Mouse (Mus musculus) CH12.LX (cell line): ENCODE measurements around the gene Hid1. TPM values are rescaled to one million over a fixed set of nuclear protein-coding genes. Genes with fewer than 3 reads are reported as not detected.

Experiments
- DNase-seq: peaks from one replicate; pipeline ENCODE4 v3.0.0-alpha.2; 2013; ENCODE audit errors: extremely low read depth
- H3K27ac ChIP-seq: 2 replicates; pipeline ENCODE4 v1.5.1; 2012; ENCODE audit warnings: low read depth, mild to moderate bottlenecking, control low read depth, moderate library complexity; ENCODE audit not compliant: insufficient read depth
- H3K27me3 ChIP-seq: replicated peaks from 2 replicates; pipeline ENCODE3; 2012; ENCODE audit warnings: inconsistent platforms
- H3K36me3 ChIP-seq, 2 experiments: replicated peaks in 1 of 2; 2 replicates each; pipeline versions ENCODE3 to v1.6.1; 2012; ENCODE audit warnings: inconsistent platforms in 1 of 2, low read length in 1 of 2, mild to moderate bottlenecking in 1 of 2, mixed read lengths in 1 of 2, moderate library complexity in 1 of 2; ENCODE audit not compliant: control insufficient read depth in 1 of 2, insufficient read depth in 1 of 2
- H3K4me1 ChIP-seq, 2 experiments: 2 replicates each; pipeline ENCODE4 v1.6.1; 2012; ENCODE audit warnings: inconsistent platforms in 1 of 2, moderate library complexity in 1 of 2; ENCODE audit not compliant: insufficient read depth in 2 of 2, control insufficient read depth in 1 of 2
- H3K4me2 ChIP-seq: 2 replicates; pipeline ENCODE4 v1.6.1; 2012; ENCODE audit warnings: low read depth, mild to moderate bottlenecking, control low read depth; ENCODE audit not compliant: poor library complexity, insufficient read depth, severe bottlenecking
- H3K4me3 ChIP-seq, 3 experiments: fragments of 150-350 bp in 1 of 3; sonication (generic) in 1 of 3; replicated peaks in 1 of 3; 2 replicates each; pipeline versions ENCODE3 to v1.5.1; 2011 to 2012; ENCODE audit warnings: low read depth in 2 of 3, low read length in 2 of 3, mild to moderate bottlenecking in 2 of 3, moderate library complexity in 2 of 3, control low read depth in 1 of 3, improper control_type of control experiment in 1 of 3, inconsistent platforms in 1 of 3, mixed read lengths in 1 of 3; ENCODE audit not compliant: poor library complexity in 1 of 3
- H3K79me2 ChIP-seq: replicated peaks from 2 replicates; pipeline ENCODE4 v1.6.1; 2012; ENCODE audit warnings: mild to moderate bottlenecking, moderate library complexity; ENCODE audit not compliant: control insufficient read depth, poor library complexity, insufficient read depth, severe bottlenecking; ENCODE audit errors: extremely low read depth
- H3K9ac ChIP-seq: 2 replicates; pipeline ENCODE4 v1.6.1; 2012; ENCODE audit warnings: low read depth, mild to moderate bottlenecking, control low read depth, moderate library complexity; ENCODE audit not compliant: insufficient read depth
- H3K9me3 ChIP-seq: replicated peaks from 2 replicates; pipeline ENCODE3; 2012; ENCODE audit warnings: low read length, inconsistent platforms, mixed read lengths
- BHLHE40 ChIP-seq: IDR thresholded peaks from 2 replicates; pipeline ENCODE4 v1.6.1; 2011; ENCODE audit warnings: mild to moderate bottlenecking, low read depth, low read length, improper control_type of control experiment
- CHD1 ChIP-seq: IDR thresholded peaks from 2 replicates; pipeline ENCODE4 v1.6.1; 2012; ENCODE audit warnings: low read depth, low read length, improper control_type of control experiment, inconsistent platforms
- CTCF ChIP-seq, 2 experiments: IDR thresholded peaks in 1 of 2; conservative IDR thresholded peaks in 1 of 2; 2 replicates each; pipeline ENCODE4 v1.5.1; 2011 to 2012; ENCODE audit warnings: low read depth in 2 of 2, low read length in 2 of 2, improper control_type of control experiment in 1 of 2, inconsistent platforms in 1 of 2, mild to moderate bottlenecking in 1 of 2, moderate library complexity in 1 of 2
- E2F4 ChIP-seq: IDR thresholded peaks from 2 replicates; pipeline ENCODE4 v1.6.1; 2011; ENCODE audit warnings: low read depth, low read length, improper control_type of control experiment; ENCODE audit not compliant: insufficient replicate concordance
- ELF1 ChIP-seq: IDR thresholded peaks from 2 replicates; pipeline ENCODE4 v1.6.1; 2014; ENCODE audit warnings: low read depth, mild to moderate bottlenecking, inconsistent platforms, low read length, improper control_type of control experiment
- EP300 ChIP-seq: IDR thresholded peaks from 2 replicates; pipeline ENCODE4 v1.6.1; 2011; ENCODE audit warnings: low read length, improper control_type of control experiment
- GABPA ChIP-seq: IDR thresholded peaks from 2 replicates; pipeline ENCODE4 v1.6.1; 2012; ENCODE audit warnings: low read depth, low read length, improper control_type of control experiment, inconsistent platforms; ENCODE audit not compliant: insufficient replicate concordance
- HCFC1 ChIP-seq: IDR thresholded peaks from 2 replicates; pipeline ENCODE4 v1.6.1; 2012; ENCODE audit warnings: low read depth, mild to moderate bottlenecking, inconsistent platforms, low read length, improper control_type of control experiment
- IRF4 ChIP-seq: IDR thresholded peaks from 2 replicates; pipeline ENCODE4 v1.6.1; 2014; ENCODE audit warnings: low read depth, mild to moderate bottlenecking, inconsistent platforms, low read length, improper control_type of control experiment
- JUND ChIP-seq: conservative IDR thresholded peaks from 2 replicates; pipeline ENCODE4 v1.6.1; 2011; ENCODE audit warnings: low read depth, low read length, improper control_type of control experiment
- KAT2A ChIP-seq: IDR thresholded peaks from 2 replicates; pipeline ENCODE4 v1.6.1; 2012; ENCODE audit warnings: low read length, improper control_type of control experiment, inconsistent platforms; ENCODE audit not compliant: insufficient replicate concordance
- MAFK ChIP-seq: IDR thresholded peaks from 2 replicates; pipeline ENCODE4 v1.6.1; 2011; ENCODE audit warnings: low read length, improper control_type of control experiment; ENCODE audit not compliant: insufficient replicate concordance
- MEF2A ChIP-seq: IDR thresholded peaks from 2 replicates; pipeline ENCODE4 v1.6.1; 2014; ENCODE audit warnings: low read depth, mild to moderate bottlenecking, inconsistent platforms, low read length, improper control_type of control experiment, borderline replicate concordance
- MXI1 ChIP-seq: IDR thresholded peaks from 2 replicates; pipeline ENCODE4 v1.6.1; 2011; ENCODE audit warnings: mild to moderate bottlenecking, low read depth, low read length, improper control_type of control experiment
- POLR2AphosphoS2 ChIP-seq: IDR thresholded peaks from 2 replicates; pipeline ENCODE4 v1.6.1; 2011; ENCODE audit warnings: low read depth, low read length, improper control_type of control experiment
- RAD21 ChIP-seq: IDR thresholded peaks from 2 replicates; pipeline ENCODE4 v1.6.1; 2011; ENCODE audit warnings: low read depth, mild to moderate bottlenecking, low read length, improper control_type of control experiment, moderate library complexity
- SMC3 ChIP-seq: IDR thresholded peaks from 2 replicates; pipeline ENCODE4 v1.6.1; 2011; ENCODE audit warnings: low read depth, low read length, improper control_type of control experiment
- USF1 ChIP-seq: IDR thresholded peaks from 2 replicates; pipeline ENCODE4 v1.6.1; 2014; ENCODE audit warnings: low read depth, mild to moderate bottlenecking, inconsistent platforms, low read length, improper control_type of control experiment
- ZMIZ1 ChIP-seq: IDR thresholded peaks from 2 replicates; pipeline ENCODE4 v1.6.1; 2012; ENCODE audit warnings: low read depth, mild to moderate bottlenecking, inconsistent platforms, low read length, improper control_type of control experiment
- ZNF384 ChIP-seq: IDR thresholded peaks from 2 replicates; pipeline ENCODE4 v1.6.1; 2012; ENCODE audit warnings: low read depth, low read length, improper control_type of control experiment, inconsistent platforms
- dilution Hi-C: fragments of 300-500 bp; cut with MboI; formaldehyde crosslinking; loops from 2 replicates; pipeline ENCODE4 v1.14.3; 2020; ENCODE audit warnings: low sequenced_read_pairs; ENCODE audit not compliant: extremely low pct_unique_long_range_greater_than_20kb, extremely low pct_ligation_motif_present
- in situ Hi-C: fragments of 300-500 bp; cut with MboI; formaldehyde crosslinking; loops from 3 replicates; pipeline ENCODE4 v1.14.3; 2019; ENCODE audit warnings: low sequenced_read_pairs, low pct_ligation_motif_present, low pct_unique_long_range_greater_than_20kb, mixed read lengths
- polyA plus RNA-seq: library from polyadenylated mRNA; unstranded; fragments of >175 nt; gene quantifications from 2 replicates; pipeline ENCODE4 v1.2.1, GENCODE M21; 2012; ENCODE audit warnings: low read depth; ENCODE audit not compliant: insufficient read length
- total RNA-seq, 2 experiments: library from RNA; depleted of rRNA; stranded (reverse); fragments of 300-350 nt in 1 of 2; fragments of >200 nt in 1 of 2; gene quantifications; 2 replicates each; pipeline ENCODE4 v1.2.3; 2012 to 2014

Hid1 gene
- total and polyA plus RNA-seq, 3 experiments, result 0.12 to 3.6 (median 0.36) TPM

DNA sequence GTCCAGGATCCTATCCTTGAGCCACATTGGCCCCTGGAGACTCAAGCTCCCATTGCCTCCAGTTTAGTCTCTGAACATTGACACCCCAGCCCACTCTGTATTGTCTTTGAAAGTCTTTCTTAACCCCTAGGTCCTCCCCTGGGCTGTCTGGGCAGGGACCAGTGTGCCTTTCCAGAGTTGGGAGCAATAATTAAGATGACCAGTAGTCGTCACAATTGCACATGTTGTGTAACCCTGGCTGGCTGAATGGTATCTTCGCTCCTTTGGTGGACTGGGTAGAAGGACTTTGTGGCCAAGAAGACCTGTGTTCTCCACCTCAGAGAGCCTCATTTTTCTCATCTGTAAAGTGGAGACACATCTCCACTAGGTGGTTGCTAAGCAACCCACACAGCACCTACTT lies 53.3 kb downstream of the Hid1 start:
- no peak overlapping the region for H3K4me2 ChIP-seq
- peaks cover 93% of the 10 kb centered on the region for H3K27me3 ChIP-seq
- no peaks in the 10 kb centered on the region for H3K36me3 ChIP-seq
- in situ Hi-C loops, result no loop called here
- H3K9me3 ChIP-seq, result peaks cover 5% of the 10 kb centered on the region
- no peak overlapping the region for H3K9ac ChIP-seq
- no peaks in the 10 kb centered on the region; a peak in 1 of 4 replicates for H3K4me1 ChIP-seq
- no peaks in the 10 kb centered on the region for H3K79me2 ChIP-seq
- dilution Hi-C loops, result no loop called here
- peak; percentile 29 for DNase-seq
- no peak overlapping the region for H3K4me3 ChIP-seq
- H3K27ac ChIP-seq, result no peak overlapping the region
- TF ChIP-seq ZNF384 (no peak), POLR2AphosphoS2 (no peak), SMC3 (peak; percentile 32), CHD1 (no peak), IRF4 (no peak), KAT2A (no peak), CTCF (conservative IDR thresholded peaks at IDR 0.05 in 1 of 2, IDR thresholded peaks at IDR 0.05 in 1 of 2; ENCODE audit: low read depth in 2 of 2, low read length in 2 of 2) (peak in 1 of 2 experiments; percentile 67; a peak in 2 of 4 replicates), RAD21 (peak; percentile 64), MAFK (no peak), HCFC1 (no peak), GABPA (no peak), USF1 (no peak), ZMIZ1 (no peak), EP300 (no peak), BHLHE40 (no peak), JUND (no peak)

DNA sequence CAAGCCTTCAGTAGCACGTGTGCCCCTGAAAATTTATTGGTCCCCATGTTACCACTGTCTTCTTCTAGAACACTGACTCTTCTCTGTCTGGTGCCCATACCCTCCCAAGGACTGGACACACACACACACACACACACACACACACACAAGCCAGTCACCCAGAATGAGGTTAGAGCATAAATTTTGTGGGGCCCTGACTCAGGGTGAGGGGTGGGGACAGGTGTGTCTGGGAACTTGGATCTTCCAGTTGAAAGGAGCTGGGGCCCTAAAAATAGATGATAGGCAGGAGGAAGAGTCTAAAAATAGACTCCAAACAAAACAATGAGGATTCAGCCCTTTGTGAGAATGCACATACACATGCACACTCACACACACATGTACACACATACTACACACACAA lies 58.8 kb downstream of the Hid1 start:
- H3K36me3 ChIP-seq, result no peaks in the 10 kb centered on the region
- H3K9ac ChIP-seq, result no peak overlapping the region
- in situ Hi-C loops, result no loop called here
- H3K79me2 ChIP-seq, result no peaks in the 10 kb centered on the region
- H3K4me3 ChIP-seq, result no peak overlapping the region
- H3K27ac ChIP-seq, result no peak overlapping the region
- no peak overlapping the region for H3K4me2 ChIP-seq
- no peak for DNase-seq
- dilution Hi-C loops, result no loop called here
- H3K9me3 ChIP-seq, result no peaks in the 10 kb centered on the region
- H3K27me3 ChIP-seq, result peaks cover 89% of the 10 kb centered on the region
- no peak for TF ChIP-seq SMC3
- peaks cover 0 to 10% of the 10 kb centered on the region in 2 experiments; a peak in 2 of 4 replicates for H3K4me1 ChIP-seq

DNA sequence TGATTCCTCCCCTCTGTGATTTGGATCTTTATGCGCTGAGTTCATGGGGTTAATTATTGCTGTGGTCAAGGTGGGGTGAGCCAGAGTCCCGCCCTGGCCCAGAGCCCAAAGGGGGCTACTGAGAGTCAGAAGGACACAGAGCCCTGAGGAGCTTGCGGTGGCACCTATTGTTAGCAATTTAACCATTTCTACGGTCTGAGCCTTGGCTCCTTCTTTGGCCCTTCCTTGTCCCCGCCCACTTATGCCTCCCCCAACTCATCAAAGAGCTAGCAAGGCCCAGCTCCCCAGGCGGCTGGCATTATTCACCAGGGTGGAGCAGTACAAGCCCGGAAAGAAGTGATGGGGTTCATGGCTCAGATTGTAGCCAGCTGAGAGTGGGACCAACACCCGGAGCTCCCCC lies 60.7 kb downstream of the Hid1 start, which contains the start of gene Otop2:
Gene Otop2 (plus strand): TSS at position 301 of the 400 bp plus-strand sequence.
- TF ChIP-seq MEF2A (no peak), MXI1 (no peak), E2F4 (no peak), SMC3 (no peak), EP300 (no peak), ELF1 (no peak), JUND (no peak), HCFC1 (no peak), RAD21 (no peak), GABPA (no peak)
- TF ChIP-seq, all 38 proteins: peak for 0
- no peak within 1 kb of the TSS for H3K9ac ChIP-seq
- dilution Hi-C loops, result no loop called here
- in situ Hi-C loops, result no loop called here
- no peaks in the 10 kb centered on the region for H3K9me3 ChIP-seq
- DNase-seq, result no peak
- H3K36me3 ChIP-seq, result no peaks in the 10 kb centered on the region
- peaks cover 89% of the 10 kb centered on the region for H3K27me3 ChIP-seq
- H3K4me1 ChIP-seq, result peaks cover 0 to 10% of the 10 kb centered on the region in 2 experiments; a peak in 2 of 4 replicates
- H3K79me2 ChIP-seq, result no peaks in the 10 kb centered on the region
- H3K27ac ChIP-seq, result no peak within 1 kb of the TSS
- no peak within 1 kb of the TSS for H3K4me2 ChIP-seq
- no peak within 1 kb of the TSS for H3K4me3 ChIP-seq
